Mouse (Mus musculus): Measurements from ENCODE around the gene 2810459M11Rik.
A peak's percentile ranks its signal among the peaks of the same experiment; 100 is the strongest.

2810459M11Rik gene

GRCm38 (mm10) chr1:86045848-86046805 lies at the start of gene 2810459M11Rik:
TSS of gene 2810459M11Rik (plus strand) at chr1:86045863.
- TF ChIP-seq GATA4 (IDR thresholded peaks at IDR 0.05; ENCODE audit: insufficient replicate concordance, low read length): no peak

- TF ChIP-seq GATA4 (IDR thresholded peaks at IDR 0.05; ENCODE audit: insufficient replicate concordance, low read length): no peak
Measured at GRCm38 (mm10) chr1:85997221-85997620, 48.4 kb upstream of the 2810459M11Rik start.

- no peak for TF ChIP-seq GATA4 (IDR thresholded peaks at IDR 0.05; ENCODE audit: insufficient replicate concordance, low read length)
Measured at GRCm38 (mm10) chr1:85998012-85998411, 47.7 kb upstream of the 2810459M11Rik start.

- no peak for TF ChIP-seq GATA4 (IDR thresholded peaks at IDR 0.05; ENCODE audit: insufficient replicate concordance, low read length)
Measured at GRCm38 (mm10) chr1:85999853-86000570, 45.7 kb upstream of the 2810459M11Rik start.

DNA sequence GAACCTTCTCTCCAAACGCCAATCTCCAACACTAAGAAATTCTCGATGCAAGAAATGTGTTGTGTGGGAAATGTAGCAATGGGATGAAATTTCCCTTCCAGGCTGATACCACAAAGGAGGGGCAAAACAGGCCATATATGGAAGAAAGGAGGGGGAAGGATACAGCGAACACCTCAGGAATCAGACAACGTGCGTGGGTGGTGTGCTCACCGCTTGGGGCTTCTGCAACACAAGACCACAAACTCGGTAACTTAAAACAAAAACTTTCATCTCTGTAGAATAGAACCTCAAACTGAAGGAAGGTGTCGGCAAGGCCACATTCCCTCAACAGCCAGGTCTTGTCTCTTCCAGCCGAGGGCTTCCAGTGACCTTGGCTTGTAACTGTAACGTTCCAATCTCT lies 40.1 kb upstream of the 2810459M11Rik start:
- TF ChIP-seq GATA4 (IDR thresholded peaks at IDR 0.05; ENCODE audit: insufficient replicate concordance, low read length): no peak

DNA sequence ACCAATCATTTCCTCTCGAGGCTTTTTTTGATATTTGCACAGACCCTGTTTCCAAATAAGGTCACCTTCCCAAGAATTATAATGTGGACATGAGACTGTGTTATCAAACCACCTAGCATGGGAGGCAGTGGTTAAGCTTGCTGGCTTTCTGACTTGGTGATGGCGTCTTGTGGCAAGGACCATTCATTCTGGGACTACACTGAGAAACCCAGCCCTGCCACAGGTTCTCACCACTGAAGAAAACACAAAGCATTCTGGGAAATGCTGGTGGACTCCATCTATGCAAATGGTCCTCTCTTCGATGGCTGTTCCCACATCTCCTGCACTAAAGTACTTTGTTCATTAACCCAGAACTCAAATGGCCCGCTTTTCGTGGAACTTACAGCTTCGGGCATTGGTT lies 39.6 kb upstream of the 2810459M11Rik start:
- TF ChIP-seq GATA4 (IDR thresholded peaks at IDR 0.05; ENCODE audit: insufficient replicate concordance, low read length): no peak

DNA sequence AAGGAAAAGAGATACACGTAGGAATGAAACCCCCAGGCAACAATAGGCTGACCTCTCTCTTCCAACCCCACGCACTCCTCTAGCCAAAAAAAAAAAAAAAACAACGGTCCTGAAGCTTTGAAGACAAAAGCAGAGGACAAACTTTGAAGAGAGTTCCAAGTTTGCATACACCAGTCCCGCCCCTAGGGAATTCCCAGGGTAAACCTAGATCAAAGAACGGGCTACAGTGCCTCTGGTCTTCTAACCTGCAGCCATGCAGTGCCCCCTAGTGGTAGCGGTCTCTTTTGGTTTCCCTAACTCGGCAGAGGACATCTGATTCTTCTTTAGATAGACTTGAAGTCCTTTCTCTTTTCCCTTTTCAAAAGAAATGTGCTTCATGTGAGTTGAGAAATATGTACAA lies 37.9 kb upstream of the 2810459M11Rik start:
- no peak for TF ChIP-seq GATA4 (IDR thresholded peaks at IDR 0.05; ENCODE audit: insufficient replicate concordance, low read length)

DNA sequence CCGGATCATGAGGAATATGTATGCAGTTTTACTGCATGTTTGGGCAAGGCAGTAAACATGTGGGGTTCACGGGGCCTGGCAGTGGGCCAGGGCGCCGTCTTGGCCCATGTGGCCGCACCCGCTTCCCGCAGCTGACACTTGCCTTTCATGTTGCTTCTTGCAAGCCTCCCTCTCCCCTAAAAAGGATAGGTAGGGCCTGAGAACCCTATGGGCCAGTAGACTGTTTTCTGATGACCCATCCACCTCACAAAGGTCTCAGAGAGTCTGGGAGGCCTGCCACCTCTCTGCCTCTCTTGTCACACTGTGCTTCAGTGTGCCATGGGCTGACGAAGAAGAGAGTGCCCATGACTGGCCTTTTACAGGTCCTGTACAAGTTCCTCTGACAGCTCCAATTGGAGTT lies 29.1 kb upstream of the 2810459M11Rik start, which contains the start of gene Spata3:
Gene Spata3, plus strand, starts transcription at position 301 of the 400 bp plus-strand sequence.
- TF ChIP-seq GATA4 (IDR thresholded peaks at IDR 0.05; ENCODE audit: insufficient replicate concordance, low read length): no peak

DNA sequence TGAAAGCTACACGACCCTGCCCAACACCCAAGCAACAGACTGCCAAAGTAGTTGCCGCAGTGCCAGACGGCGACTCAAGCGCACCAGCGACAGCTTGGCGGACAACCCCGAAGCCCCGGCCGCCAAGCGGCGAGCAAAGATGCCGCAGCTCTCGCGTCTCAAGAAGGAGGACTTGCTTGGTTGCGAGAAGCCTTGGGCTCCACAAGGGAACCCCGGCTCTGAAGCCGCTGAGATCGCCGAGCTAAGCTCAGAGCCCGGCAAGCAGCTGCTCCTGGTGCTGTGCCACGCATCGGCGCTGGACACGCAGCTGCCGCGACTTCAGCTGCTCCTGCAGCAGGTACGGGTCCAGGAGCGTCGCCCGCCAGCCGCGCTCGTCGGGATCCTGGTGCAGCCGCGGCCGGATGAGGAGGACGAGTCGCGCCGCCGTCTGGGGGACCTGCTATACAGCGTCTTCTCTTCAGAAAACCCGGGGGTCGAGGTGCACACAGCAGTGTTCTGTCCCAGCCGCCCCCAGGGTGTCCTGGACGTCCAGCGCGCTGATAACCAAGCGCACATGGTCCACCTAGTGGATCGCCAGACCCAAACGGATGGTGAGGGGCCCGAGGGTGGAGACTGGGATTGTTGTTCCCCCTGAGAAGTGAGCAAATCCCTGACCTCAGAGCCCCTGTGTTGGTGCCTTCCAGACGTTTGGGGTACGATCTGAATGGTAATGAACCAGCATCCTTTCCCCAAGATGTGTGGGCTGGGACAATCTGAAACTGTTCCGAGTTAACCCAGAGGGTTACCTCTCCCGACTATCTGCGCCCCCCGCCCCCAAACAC lies 27.2 kb upstream of the 2810459M11Rik start:
- TF ChIP-seq GATA4 (IDR thresholded peaks at IDR 0.05; ENCODE audit: insufficient replicate concordance, low read length): no peak

DNA sequence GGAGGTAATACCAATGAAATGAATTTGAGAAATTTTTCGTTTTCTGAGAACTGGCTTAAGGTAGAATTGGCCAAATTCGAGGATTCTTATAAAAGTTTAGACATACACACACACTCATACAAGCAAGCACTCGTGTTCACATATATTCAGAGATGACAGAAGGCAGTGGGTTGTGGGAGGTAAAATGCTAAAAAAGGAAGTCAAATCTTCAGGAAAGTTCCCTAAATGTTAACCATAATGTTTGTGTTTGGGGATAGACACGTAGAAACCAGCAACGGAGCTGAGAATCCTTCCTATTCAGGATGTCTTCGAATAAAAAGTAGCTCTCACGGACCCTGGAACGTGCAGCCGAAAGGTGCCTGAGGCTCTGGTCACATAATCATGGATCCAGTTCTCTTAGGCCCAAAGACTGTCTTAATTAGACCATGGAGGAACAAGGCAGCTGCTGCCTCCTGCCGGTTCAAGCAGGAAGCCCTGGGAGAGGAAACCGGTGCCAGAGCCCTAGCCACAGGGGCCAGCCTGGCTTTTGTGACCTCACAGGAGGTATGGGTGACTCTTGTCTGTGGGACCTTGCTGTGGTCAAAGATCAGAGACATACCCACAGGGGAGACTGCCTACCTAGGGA lies 24.2 kb upstream of the 2810459M11Rik start:
- TF ChIP-seq GATA4 (IDR thresholded peaks at IDR 0.05; ENCODE audit: insufficient replicate concordance, low read length): no peak

GRCm38 (mm10) chr1:86032273-86032987 lies 13.2 kb upstream of the 2810459M11Rik start:
- TF ChIP-seq GATA4 (IDR thresholded peaks at IDR 0.05; ENCODE audit: insufficient replicate concordance, low read length): no peak

DNA sequence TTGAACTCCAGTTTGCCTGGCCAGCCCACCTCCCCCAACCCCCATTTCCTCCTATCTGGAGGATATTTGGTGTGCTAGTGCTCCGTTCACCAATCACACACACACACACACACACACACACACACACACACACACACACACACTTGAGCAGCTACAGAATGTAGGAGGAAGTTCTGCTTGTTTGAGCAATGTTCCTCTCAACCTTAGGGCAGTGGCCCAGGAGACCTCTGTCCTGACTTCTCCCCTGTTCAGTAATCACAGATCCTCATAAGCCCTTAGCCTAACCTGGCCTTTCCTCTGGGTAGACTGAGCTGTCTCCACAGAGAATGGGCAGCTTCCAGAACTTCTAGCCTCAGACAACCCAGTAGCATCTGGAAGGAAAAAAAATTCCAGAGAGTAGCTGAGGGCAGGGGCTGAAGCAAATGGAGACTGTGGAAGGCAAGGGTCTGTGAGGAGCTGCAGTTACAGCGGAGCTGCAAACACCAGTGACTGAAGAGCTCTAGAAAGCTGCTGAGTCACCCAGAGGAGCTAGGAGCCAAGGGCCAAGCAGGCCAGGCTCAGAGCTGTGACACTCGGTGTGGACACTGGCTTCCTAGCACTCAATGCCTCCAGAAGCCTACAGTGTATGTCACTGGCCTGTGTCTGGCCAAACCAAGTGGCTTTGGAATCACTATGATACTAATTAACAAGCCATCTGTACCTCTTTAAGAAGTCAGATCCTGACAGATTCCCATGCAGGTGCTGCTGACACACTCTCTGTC lies 7.3 kb upstream of the 2810459M11Rik start:
- TF ChIP-seq GATA4 (IDR thresholded peaks at IDR 0.05; ENCODE audit: insufficient replicate concordance, low read length): no peak

GRCm38 (mm10) chr1:86040131-86040530 lies 5.5 kb upstream of the 2810459M11Rik start:
- peak; percentile 59; the same call in 1 of the 2 replicates for TF ChIP-seq GATA4 (IDR thresholded peaks at IDR 0.05; ENCODE audit: insufficient replicate concordance, low read length)

Data from liver, adult (tissue).